Mouse (Mus musculus) lung, postnatal 0 days (tissue): ENCODE measurements around the gene Sin3a.

Experiments used
- CTCF ChIP-seq: IDR thresholded peaks from 2 replicates; pipeline ENCODE4 v1.5.1; 2016; ENCODE audit warnings: antibody characterized with exemption, mild to moderate bottlenecking
- EP300 ChIP-seq: IDR thresholded peaks from 2 replicates; pipeline ENCODE4 v1.6.1; 2016; ENCODE audit warnings: antibody characterized with exemption, mild to moderate bottlenecking, control low read depth

- peak; percentile 71 for TF ChIP-seq EP300
- TF ChIP-seq CTCF = peak; percentile 56
These were observed 76.5 kb downstream of the Sin3a start, which contains the start of gene Neil1 for GRCm38 (mm10) chr9:57148144-57148878.
